Mouse (Mus musculus): ENCODE results near the gene Hnf4a. TPM values are rescaled to one million over a fixed set of nuclear protein-coding genes. Genes with fewer than 3 reads are reported as not detected.
"Not testable (repeated sequence)": the region's sequence is repeated elsewhere in the genome, so short reads cannot be mapped to it uniquely, and the experiment has no call there.

Gene Hnf4a
- polyA plus RNA-seq (2016; fragmentation: Nextera tagmentation; extraction: Ambion mirVana), result not detected in 2 replicates

DNA sequence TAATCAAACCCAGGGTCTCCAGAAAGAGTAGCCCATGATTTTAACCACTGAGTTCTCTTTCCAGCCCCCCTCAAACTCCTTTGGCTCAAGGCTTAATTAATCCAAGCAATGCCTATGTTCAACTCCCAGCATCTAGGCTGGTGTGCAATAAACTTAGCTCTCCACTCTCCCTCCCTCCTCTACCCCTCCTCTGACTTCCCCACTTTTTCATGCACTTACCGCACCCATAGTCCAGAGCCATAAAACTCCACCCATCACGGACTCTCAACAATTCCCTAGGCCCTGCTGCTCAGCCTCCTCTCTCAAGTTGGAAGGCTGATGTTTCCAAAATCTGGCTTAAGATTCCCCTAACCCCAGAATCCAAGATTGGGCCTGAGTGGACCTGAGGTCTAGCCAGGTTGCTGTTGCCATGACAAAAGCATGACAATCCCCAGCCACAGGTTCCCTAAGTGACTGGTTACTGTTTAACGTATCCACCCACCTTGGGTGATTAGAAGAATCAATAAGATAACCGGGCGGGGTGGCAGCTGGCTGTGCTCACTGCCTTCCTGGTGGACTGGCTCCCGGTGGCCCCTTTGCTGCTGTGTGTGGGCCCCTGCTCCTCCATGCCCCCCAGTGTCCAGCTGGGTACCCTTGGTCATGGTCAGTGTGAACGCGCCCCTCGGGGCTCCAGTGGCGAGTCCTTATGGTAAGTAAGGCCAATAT is at the start of gene Hnf4a:
TSS of gene Hnf4a (plus strand) at position 509 of the 705 bp plus-strand sequence.
- Histone ChIP-seq H3K27me3 (no peaks in the 10 kb centered on the region), H3K9ac (replicated peaks) (no peak within 1 kb of the TSS), H3K27ac (replicated peaks) (no peak within 1 kb of the TSS), H3K9me3 (no peaks in the 10 kb centered on the region), H3K4me2 (replicated peaks) (no peak within 1 kb of the TSS), H3K4me3 (no peak within 1 kb of the TSS), H3K36me3 (no peaks in the 10 kb centered on the region), H3K4me1 (no peaks in the 10 kb centered on the region)
- ATAC-seq (ENCODE audit: low FRiP score, low read depth), result no peak
- 91% methylated on average over 10 of the region's 10 CpGs for WGBS

GRCm38 (mm10) chr2:163458539-163459265 is 47.9 kb upstream of the Hnf4a start:
- H3K9me3 ChIP-seq, result no peaks in the 10 kb centered on the region
- ATAC-seq (ENCODE audit: low FRiP score, low read depth), result no peak
- H3K36me3 ChIP-seq, result peaks cover 15% of the 10 kb centered on the region
- H3K27ac ChIP-seq (replicated peaks), result no peak overlapping the region
- H3K4me1 ChIP-seq, result no peaks in the 10 kb centered on the region
- H3K4me2 ChIP-seq (replicated peaks), result 0 out of 2 replicates have a peak overlapping the region, but pooled peaks have one; percentile 14
- 58% methylated on average over 27 of the region's 27 CpGs for WGBS
- H3K9ac ChIP-seq (replicated peaks), result no peak overlapping the region
- H3K4me3 ChIP-seq, result no peak overlapping the region
- H3K27me3 ChIP-seq, result peaks cover 17% of the 10 kb centered on the region

DNA sequence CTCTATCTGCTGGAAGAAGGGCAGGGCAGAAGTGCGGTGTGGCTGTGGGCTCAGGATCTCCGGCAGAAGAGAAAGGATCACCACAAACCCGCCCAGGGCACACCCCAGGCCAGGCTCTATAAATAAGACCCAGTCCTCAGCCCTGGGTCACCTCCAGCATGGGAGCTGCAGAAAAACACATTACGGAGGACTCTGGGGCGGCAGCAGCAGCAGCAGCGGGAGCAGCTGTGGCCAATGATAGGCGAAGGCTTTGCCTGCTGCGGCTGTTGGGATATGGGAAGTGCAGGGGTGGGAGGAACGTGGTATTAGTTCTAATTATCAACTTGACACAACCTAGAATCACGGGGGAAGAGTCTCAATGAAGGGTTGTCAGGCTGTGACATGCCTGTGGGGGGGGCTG is 47.2 kb upstream of the Hnf4a start:
- no peak overlapping the region for H3K9ac ChIP-seq (replicated peaks)
- H3K36me3 ChIP-seq, result peaks cover 9% of the 10 kb centered on the region
- no peak overlapping the region for H3K27ac ChIP-seq (replicated peaks)
- WGBS, result 51% methylated on average over 10 of the region's 10 CpGs
- no peak overlapping the region for H3K4me3 ChIP-seq
- peaks cover 17% of the 10 kb centered on the region for H3K27me3 ChIP-seq
- ATAC-seq (ENCODE audit: low FRiP score, low read depth), result no peak
- no peaks in the 10 kb centered on the region for H3K9me3 ChIP-seq
- 0 out of 2 replicates have a peak overlapping the region, but pooled peaks have one; percentile 14 for H3K4me2 ChIP-seq (replicated peaks)
- no peaks in the 10 kb centered on the region for H3K4me1 ChIP-seq

- H3K36me3 ChIP-seq, result no peaks in the 10 kb centered on the region
- ATAC-seq (ENCODE audit: low FRiP score, low read depth), result no peak
- 89% methylated on average over 8 of the region's 8 CpGs for WGBS
- no peak overlapping the region for H3K9ac ChIP-seq (replicated peaks)
- H3K27ac ChIP-seq (replicated peaks), result no peak overlapping the region
- H3K27me3 ChIP-seq, result peaks cover 17% of the 10 kb centered on the region
- H3K4me2 ChIP-seq (replicated peaks), result no peak overlapping the region
- no peaks in the 10 kb centered on the region for H3K9me3 ChIP-seq
- H3K4me3 ChIP-seq, result no peak overlapping the region
- H3K4me1 ChIP-seq, result no peaks in the 10 kb centered on the region
These were observed 46.0 kb upstream of the Hnf4a start for GRCm38 (mm10) chr2:163460622-163461021.

- 94% methylated on average over 9 of the region's 9 CpGs for WGBS
- not testable (repeated sequence) for H3K4me1 ChIP-seq; H3K27ac ChIP-seq (replicated peaks); H3K4me3 ChIP-seq; H3K9ac ChIP-seq (replicated peaks); H3K9me3 ChIP-seq; H3K4me2 ChIP-seq (replicated peaks); ATAC-seq (ENCODE audit: low FRiP score, low read depth); H3K36me3 ChIP-seq
- peaks cover 17% of the 10 kb centered on the region for H3K27me3 ChIP-seq
These were observed 45.3 kb upstream of the Hnf4a start for GRCm38 (mm10) chr2:163461307-163461706.

- no peaks in the 10 kb centered on the region for H3K9me3 ChIP-seq
- H3K36me3 ChIP-seq, result peaks cover 8% of the 10 kb centered on the region; the same call in 1 of the 2 replicates
- peaks cover 17% of the 10 kb centered on the region for H3K27me3 ChIP-seq
- H3K9ac ChIP-seq (replicated peaks), result no peak overlapping the region
- H3K27ac ChIP-seq (replicated peaks), result no peak overlapping the region
- no peak overlapping the region for H3K4me2 ChIP-seq (replicated peaks)
- no peak overlapping the region for H3K4me3 ChIP-seq
- no peak for ATAC-seq (ENCODE audit: low FRiP score, low read depth)
- no peaks in the 10 kb centered on the region for H3K4me1 ChIP-seq
- 85% methylated on average over 5 of the region's 5 CpGs for WGBS
These were observed 44.2 kb upstream of the Hnf4a start for GRCm38 (mm10) chr2:163462386-163462785.

GRCm38 (mm10) chr2:163462801-163463200 is 43.8 kb upstream of the Hnf4a start:
- WGBS, result 79% methylated on average over 11 of the region's 11 CpGs
- no peak for ATAC-seq (ENCODE audit: low FRiP score, low read depth)
- H3K4me1 ChIP-seq, result no peaks in the 10 kb centered on the region
- H3K9me3 ChIP-seq, result no peaks in the 10 kb centered on the region
- H3K9ac ChIP-seq (replicated peaks), result no peak overlapping the region
- no peak overlapping the region for H3K27ac ChIP-seq (replicated peaks)
- H3K36me3 ChIP-seq, result peaks cover 12% of the 10 kb centered on the region; the same call in 1 of the 2 replicates
- no peak overlapping the region for H3K4me3 ChIP-seq
- H3K27me3 ChIP-seq, result peaks cover 16% of the 10 kb centered on the region
- H3K4me2 ChIP-seq (replicated peaks), result no peak overlapping the region

- WGBS, result 74% methylated on average over 10 of the region's 10 CpGs
- Histone ChIP-seq H3K27ac (replicated peaks) (no peak overlapping the region), H3K4me2 (replicated peaks) (no peak overlapping the region), H3K27me3 (peaks cover 11% of the 10 kb centered on the region), H3K36me3 (peaks cover 17% of the 10 kb centered on the region; the same call in 1 of the 2 replicates), H3K4me1 (no peaks in the 10 kb centered on the region), H3K9me3 (no peaks in the 10 kb centered on the region), H3K9ac (replicated peaks) (no peak overlapping the region), H3K4me3 (no peak overlapping the region)
- no peak for ATAC-seq (ENCODE audit: low FRiP score, low read depth)
These were observed 43.3 kb upstream of the Hnf4a start for GRCm38 (mm10) chr2:163463251-163463769.

- Histone ChIP-seq H3K27ac (replicated peaks) (no peak overlapping the region), H3K4me1 (no peaks in the 10 kb centered on the region), H3K4me2 (replicated peaks) (no peak overlapping the region), H3K27me3 (peaks cover 4% of the 10 kb centered on the region; the same call in 1 of the 2 replicates), H3K4me3 (no peak overlapping the region), H3K9me3 (no peaks in the 10 kb centered on the region), H3K9ac (replicated peaks) (no peak overlapping the region), H3K36me3 (peaks cover 23% of the 10 kb centered on the region)
- ATAC-seq (ENCODE audit: low FRiP score, low read depth), result no peak
- WGBS, result 82% methylated on average over 4 of the region's 4 CpGs
These were observed 42.6 kb upstream of the Hnf4a start for GRCm38 (mm10) chr2:163463998-163464397.

- no peak for ATAC-seq (ENCODE audit: low FRiP score, low read depth)
- no peak overlapping the region for H3K9ac ChIP-seq (replicated peaks)
- H3K27ac ChIP-seq (replicated peaks), result no peak overlapping the region
- peaks cover 29% of the 10 kb centered on the region for H3K36me3 ChIP-seq
- WGBS, result 79% methylated on average over 6 of the region's 6 CpGs
- no peaks in the 10 kb centered on the region for H3K9me3 ChIP-seq
- no peak overlapping the region for H3K4me3 ChIP-seq
- H3K27me3 ChIP-seq, result no peaks in the 10 kb centered on the region
- no peaks in the 10 kb centered on the region for H3K4me1 ChIP-seq
- H3K4me2 ChIP-seq (replicated peaks), result no peak overlapping the region
These were observed 42.0 kb upstream of the Hnf4a start for GRCm38 (mm10) chr2:163464562-163464961.

- ATAC-seq (ENCODE audit: low FRiP score, low read depth), result no peak
- WGBS, result 78% methylated on average over 8 of the region's 8 CpGs
- Histone ChIP-seq H3K27ac (replicated peaks) (no peak overlapping the region), H3K9ac (replicated peaks) (no peak overlapping the region), H3K27me3 (no peaks in the 10 kb centered on the region), H3K9me3 (no peaks in the 10 kb centered on the region), H3K36me3 (peaks cover 32% of the 10 kb centered on the region), H3K4me3 (no peak overlapping the region), H3K4me1 (peaks cover 7% of the 10 kb centered on the region), H3K4me2 (replicated peaks) (no peak overlapping the region)
These were observed 39.8 kb upstream of the Hnf4a start for GRCm38 (mm10) chr2:163466771-163467170.

GRCm38 (mm10) chr2:163467585-163467984 is 39.0 kb upstream of the Hnf4a start:
- ATAC-seq (ENCODE audit: low FRiP score, low read depth), result no peak
- no peak overlapping the region for H3K9ac ChIP-seq (replicated peaks)
- 91% methylated on average over 6 of the region's 6 CpGs for WGBS

More at GRCm38 (mm10) chr2:163467585-163467984, 39.0 kb upstream of the Hnf4a start:
- Histone ChIP-seq H3K27ac (replicated peaks) (no peak overlapping the region), H3K36me3 (peaks cover 32% of the 10 kb centered on the region), H3K9me3 (no peaks in the 10 kb centered on the region), H3K27me3 (no peaks in the 10 kb centered on the region), H3K4me3 (no peak overlapping the region), H3K4me2 (replicated peaks) (no peak overlapping the region), H3K4me1 (peaks cover 9% of the 10 kb centered on the region)

Data from midbrain, embryonic 12.5 days (tissue).